Mouse (Mus musculus) erythroblast, embryonic 14.5 days (primary cell): Measurements from ENCODE around the gene Golm1.

Experiments
- GATA1 ChIP-seq: IDR thresholded peaks from 2 replicates; pipeline ENCODE4 v1.6.1; 2012; ENCODE audit warnings: low read length, inconsistent platforms, mixed read lengths
- TAL1 ChIP-seq: IDR thresholded peaks from 3 replicates; pipeline ENCODE4 v1.6.1; 2012; ENCODE audit warnings: low read length, inconsistent platforms, mixed read lengths

DNA sequence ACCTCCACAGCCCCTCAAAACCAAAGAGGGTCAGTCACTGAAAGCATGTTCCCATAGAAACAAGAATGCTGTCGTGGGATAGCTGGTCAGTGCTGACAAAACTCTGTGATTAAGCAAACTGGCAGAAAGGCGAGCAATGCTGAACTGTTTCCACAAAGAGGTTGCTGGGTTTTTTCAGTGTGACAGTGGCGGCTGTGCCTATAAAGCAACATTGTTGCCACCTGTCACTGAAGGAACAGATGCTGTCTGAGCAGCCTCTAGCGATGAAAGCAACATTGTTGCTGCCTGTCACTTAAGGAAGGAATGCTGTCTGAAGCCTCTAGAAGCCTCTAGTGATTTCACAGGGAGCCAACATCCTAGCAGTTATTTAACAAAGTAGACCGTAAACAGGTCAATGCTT is 23.0 kb downstream of the Golm1 start:
- TF ChIP-seq GATA1 = no peak
- TF ChIP-seq TAL1 = no peak
